Mouse (Mus musculus) limb, embryonic 13.5 days (tissue): ENCODE measurements around the gene Tgm5. TPM values are rescaled to one million over a fixed set of nuclear protein-coding genes. Genes with fewer than 3 reads are reported as not detected.
"Not testable (repeated sequence)": the region's sequence is repeated elsewhere in the genome, so short reads cannot be mapped to it uniquely, and the experiment has no call there.

Experiments used
- ATAC-seq: fragments of 200-750 bp; cut with Nextera tagmentation; 2 replicates; pipeline ENCODE4 v1.8.0; 2017; ENCODE audit warnings: low read depth, moderate number of reproducible peaks, moderate TSS enrichment; ENCODE audit not compliant: low FRiP score
- H3K27ac ChIP-seq: fragments of 300-500 bp; sonication (generic); 2 replicates; pipeline ENCODE4 v1.5.1; 2015; ENCODE audit warnings: inconsistent platforms, mild to moderate bottlenecking, moderate library complexity
- H3K27me3 ChIP-seq: fragments of 300-500 bp; sonication (generic); 2 replicates; pipeline ENCODE4 v1.6.1; 2015; ENCODE audit warnings: mild to moderate bottlenecking, inconsistent platforms
- H3K36me3 ChIP-seq: fragments of 300-500 bp; sonication (generic); 2 replicates; pipeline ENCODE4 v1.6.1; 2015; ENCODE audit warnings: inconsistent platforms, mild to moderate bottlenecking, moderate library complexity
- H3K4me1 ChIP-seq: fragments of 300-500 bp; sonication (generic); 2 replicates; pipeline ENCODE4 v1.6.1; 2015; ENCODE audit warnings: inconsistent platforms
- H3K4me2 ChIP-seq: fragments of 300-500 bp; sonication (generic); replicated peaks from 2 replicates; pipeline ENCODE4 v1.6.1; 2015; ENCODE audit warnings: inconsistent platforms, mild to moderate bottlenecking, moderate library complexity
- H3K4me3 ChIP-seq: fragments of 300-500 bp; sonication (generic); 2 replicates; pipeline ENCODE4 v1.5.1; 2015; ENCODE audit warnings: moderate library complexity, mild to moderate bottlenecking, inconsistent platforms
- H3K9ac ChIP-seq: fragments of 300-500 bp; sonication (generic); 2 replicates; pipeline ENCODE4 v1.6.1; 2015; ENCODE audit warnings: mild to moderate bottlenecking, inconsistent platforms
- H3K9me3 ChIP-seq: fragments of 300-500 bp; sonication (generic); 2 replicates; pipeline ENCODE4 v1.6.1; 2016; ENCODE audit warnings: inconsistent platforms
- WGBS: fragments of 180-500 bp; shearing (Covaris S2); methylation state at CpG from one replicate; pipeline ENCODE4 v1.1.7; 2015; 5-methylcytosine and 5-hydroxymethylcytosine counted together
- polyA plus RNA-seq: library from polyadenylated mRNA; unstranded; fragments of >200 nt; fragmentation: Nextera tagmentation; extraction: Ambion mirVana; gene quantifications from 2 replicates; pipeline ENCODE4 v1.2.1, GENCODE M21; 2015

Tgm5 gene
- polyA plus RNA-seq, 1 experiment from 2014 or later, result not detected

DNA sequence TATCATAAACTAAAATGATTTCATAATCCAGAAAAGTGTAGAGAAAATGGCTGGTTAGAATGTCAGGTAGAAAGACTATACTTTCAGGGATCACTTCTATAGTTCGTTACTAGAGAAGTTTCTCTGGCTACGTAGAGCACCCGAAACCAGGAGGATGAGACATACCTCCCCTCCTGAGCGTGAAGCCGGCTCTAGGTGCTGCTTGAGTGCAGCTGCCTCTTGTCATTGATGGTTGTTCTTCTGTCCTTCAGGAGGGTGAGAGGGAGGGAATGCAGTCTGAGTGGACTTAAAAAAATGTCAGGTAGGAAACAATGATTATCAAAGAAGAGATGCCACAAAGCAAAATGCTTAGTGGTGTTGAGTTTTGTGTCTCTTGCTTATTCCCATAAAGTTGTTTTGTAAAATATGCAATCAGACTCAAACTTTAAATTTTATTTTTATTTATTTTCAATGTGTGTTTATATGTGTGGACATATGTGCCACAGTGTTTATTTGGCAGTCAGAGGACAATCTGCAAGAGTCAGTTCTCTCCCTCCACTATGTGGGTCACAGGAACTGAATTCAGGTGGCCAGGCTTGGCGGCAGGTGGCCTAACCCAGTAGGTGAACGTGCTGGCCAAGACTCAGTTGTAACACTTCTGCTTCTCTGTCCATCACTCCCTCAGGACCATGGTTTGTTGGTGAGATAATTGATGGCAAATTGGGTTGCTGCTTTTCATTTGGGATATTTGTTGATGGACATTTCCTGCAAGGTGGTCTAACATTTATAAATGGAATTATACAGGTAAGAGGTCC is 81.4 kb downstream of the Tgm5 start:
- Histone ChIP-seq H3K36me3 (no peaks in the 10 kb centered on the region), H3K9me3 (no peaks in the 10 kb centered on the region), H3K4me1 (peaks cover 6% of the 10 kb centered on the region), H3K4me2 (no peak overlapping the region), H3K27ac (no peak overlapping the region), H3K9ac (no peak overlapping the region), H3K4me3 (no peak overlapping the region), H3K27me3 (no peaks in the 10 kb centered on the region)
- ATAC-seq, result no peak
- 83% methylated on average over 7 of the region's 7 CpGs for WGBS

DNA sequence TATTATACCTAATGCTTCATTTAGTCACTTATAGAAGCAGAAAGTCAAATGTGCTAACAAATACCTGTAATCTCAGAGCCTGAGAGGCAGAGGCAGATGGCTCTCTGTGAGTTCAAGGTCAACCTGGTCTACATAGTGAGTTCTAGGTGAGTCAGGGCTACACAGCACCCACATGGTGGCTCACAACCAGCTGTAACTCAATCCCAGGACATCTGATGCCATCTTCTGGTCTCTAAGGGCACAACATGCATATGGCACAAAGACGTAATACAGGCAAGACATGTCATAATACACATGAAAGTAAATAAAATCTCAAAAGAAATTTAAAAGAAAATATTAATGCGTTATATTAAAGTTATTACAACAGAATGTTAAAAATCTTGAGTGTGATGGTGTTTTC is 82.1 kb downstream of the Tgm5 start:
- Histone ChIP-seq H3K9me3 (no peaks in the 10 kb centered on the region), H3K27me3 (no peaks in the 10 kb centered on the region), H3K4me1 (no peaks in the 10 kb centered on the region), H3K9ac (no peak overlapping the region), H3K36me3 (no peaks in the 10 kb centered on the region), H3K4me2 (no peak overlapping the region), H3K27ac (no peak overlapping the region), H3K4me3 (no peak overlapping the region)
- 70% methylated on average over 2 of the region's 2 CpGs for WGBS
- ATAC-seq, result no peak

DNA sequence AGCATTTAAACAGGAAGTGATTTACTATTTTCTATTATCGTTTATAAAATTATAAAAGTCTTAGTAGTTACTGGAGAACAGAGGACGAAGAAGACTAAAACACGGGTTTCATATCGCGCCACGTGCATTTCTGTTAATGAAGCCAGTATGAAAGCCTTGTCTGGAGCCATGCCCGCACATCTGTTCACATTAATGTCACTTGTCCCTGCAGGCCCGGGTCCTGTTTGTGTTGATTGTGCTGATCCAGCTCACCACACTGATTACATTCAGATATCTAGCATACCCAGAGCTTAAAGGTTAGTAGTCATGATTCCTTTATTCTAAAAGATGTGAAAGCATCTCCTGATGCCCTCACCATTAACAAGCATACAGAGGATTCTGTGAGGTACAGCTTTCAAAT is 86.8 kb downstream of the Tgm5 start:
- H3K27me3 ChIP-seq, result no peaks in the 10 kb centered on the region
- no peak overlapping the region for H3K4me3 ChIP-seq
- ATAC-seq, result no peak
- H3K36me3 ChIP-seq, result no peaks in the 10 kb centered on the region
- H3K27ac ChIP-seq, result no peak overlapping the region
- no peaks in the 10 kb centered on the region for H3K4me1 ChIP-seq
- 85% methylated on average over 8 of the region's 8 CpGs for WGBS
- H3K9me3 ChIP-seq, result no peaks in the 10 kb centered on the region
- H3K4me2 ChIP-seq, result no peak overlapping the region
- H3K9ac ChIP-seq, result no peak overlapping the region

GRCm38 (mm10) chr2:120996607-120997006 is 89.0 kb downstream of the Tgm5 start:
- WGBS, result 84% methylated on average over 1 of the region's 1 CpGs
- not testable (repeated sequence) for H3K4me2 ChIP-seq, H3K27me3 ChIP-seq, H3K9me3 ChIP-seq, ATAC-seq, H3K4me3 ChIP-seq, H3K4me1 ChIP-seq, H3K36me3 ChIP-seq, H3K27ac ChIP-seq, H3K9ac ChIP-seq

Other genes with a start within 250 kb of the Tgm5 start
- 8.1 and 8.6 TPM in 2 replicates for gene Cdan1, start 235.7 kb downstream of the Tgm5 start, polyA plus RNA-seq
- 4.6 and 4.9 TPM in 2 replicates for gene Ttbk2, start 235.2 kb downstream of the Tgm5 start, polyA plus RNA-seq
- gene Ubr1, start 115.1 kb downstream of the Tgm5 start, polyA plus RNA-seq, result 32.4 and 35.4 TPM in 2 replicates
- 1.8 and 2.1 TPM in 2 replicates for gene Tmem62, start 108.8 kb downstream of the Tgm5 start, polyA plus RNA-seq
- 39.3 and 42.0 TPM in 2 replicates for gene Ccndbp1, start 77.4 kb downstream of the Tgm5 start, polyA plus RNA-seq
- 1.1 and 1.2 TPM in 2 replicates for gene Epb42, start 48.8 kb downstream of the Tgm5 start, polyA plus RNA-seq
- gene Tgm7, start 24.0 kb upstream of the Tgm5 start, polyA plus RNA-seq, result not detected in 2 replicates
- gene Adal, start 54.6 kb upstream of the Tgm5 start, polyA plus RNA-seq, result 20.7 and 22.1 TPM in 2 replicates
- 23.3 and 24.2 TPM in 2 replicates for gene Lcmt2, start 54.8 kb upstream of the Tgm5 start, polyA plus RNA-seq
- gene Tubgcp4, start 84.8 kb upstream of the Tgm5 start, polyA plus RNA-seq, result 68.0 and 70.0 TPM in 2 replicates
- 10.1 and 10.5 TPM in 2 replicates for gene Zscan29, start 85.3 kb upstream of the Tgm5 start, polyA plus RNA-seq
- 89.9 and 99.6 TPM in 2 replicates for gene Trp53bp1, start 185.6 kb upstream of the Tgm5 start, polyA plus RNA-seq
- gene Map1a, start 203.8 kb upstream of the Tgm5 start, polyA plus RNA-seq, result 3.1 and 4.5 TPM in 2 replicates